Mouse (Mus musculus): Measurements from ENCODE around the gene Etl4. TPM values are rescaled to one million over a fixed set of nuclear protein-coding genes. Genes with fewer than 3 reads are reported as not detected.

Etl4 gene
- polyA plus RNA-seq (2016; fragmentation: Nextera tagmentation; extraction: Ambion mirVana): 26.4 and 28.4 TPM in 2 replicates

DNA sequence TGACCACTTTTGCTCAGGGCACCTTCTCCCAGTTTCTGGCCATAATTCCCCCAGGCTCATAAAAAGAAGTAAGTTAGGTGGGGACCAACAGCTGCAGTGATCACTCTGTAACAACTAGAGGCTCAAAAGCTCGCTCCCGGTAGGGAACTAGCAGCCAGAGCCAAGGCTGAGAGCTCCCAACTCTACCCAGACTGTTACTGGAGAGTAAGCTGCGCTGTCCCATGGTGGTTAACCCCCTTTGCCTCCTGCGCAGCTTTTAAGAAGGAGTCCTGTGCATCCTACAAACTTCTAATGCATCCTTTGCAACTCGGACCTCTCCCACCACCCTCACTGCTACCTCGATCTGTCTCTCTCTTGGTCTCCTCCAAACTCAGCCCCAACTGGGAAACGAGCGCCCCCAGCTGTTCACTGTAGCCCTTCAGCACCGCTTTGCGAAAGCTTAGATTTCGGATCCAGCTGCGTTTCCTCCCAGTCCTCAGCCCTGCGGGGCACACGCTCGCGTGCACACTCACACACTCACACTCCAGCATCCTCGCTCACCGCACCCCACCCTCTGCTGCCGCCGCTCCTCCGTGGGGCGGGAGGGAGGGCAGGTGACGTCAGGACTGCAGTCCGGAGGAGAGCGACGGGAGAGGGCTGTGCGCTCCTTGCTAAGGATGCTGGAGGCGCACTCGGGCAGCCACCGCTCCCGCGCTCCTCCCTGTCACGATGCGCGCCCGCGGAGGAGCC, at the start of gene Etl4:
Gene Etl4, plus strand, starts transcription at position 610 of the 729 bp plus-strand sequence.
- H3K27me3 ChIP-seq: peaks cover 35% of the 10 kb centered on the region
- 1% methylated on average over 35 of the region's 37 CpGs for WGBS

DNA sequence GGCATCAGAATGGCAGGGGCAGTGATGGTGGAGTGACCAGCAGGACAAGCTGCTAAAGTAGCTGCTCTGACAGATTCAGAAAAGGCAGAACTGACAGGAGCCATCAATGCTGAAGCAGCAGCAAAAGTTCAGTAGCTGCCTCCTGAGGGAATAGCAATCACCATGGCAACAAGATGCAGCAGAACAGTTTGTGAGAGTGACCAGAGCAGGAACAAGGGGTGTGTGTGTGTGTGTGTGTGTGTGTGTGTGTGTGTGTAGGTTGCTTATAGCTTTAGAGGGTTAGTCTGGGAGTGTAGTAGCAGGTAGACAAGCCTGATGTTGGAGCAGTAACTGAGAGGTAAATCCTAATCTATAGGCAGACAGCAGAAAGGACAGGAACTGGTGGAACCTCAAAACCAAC, 40.4 kb upstream of the Etl4 start:
- Histone ChIP-seq H3K4me3 (no peak overlapping the region), H3K27ac (no peak overlapping the region), H3K4me2 (replicated peaks) (no peak overlapping the region), H3K9me3 (no peaks in the 10 kb centered on the region), H3K27me3 (no peaks in the 10 kb centered on the region), H3K9ac (no peak overlapping the region), H3K36me3 (no peaks in the 10 kb centered on the region), H3K4me1 (no peaks in the 10 kb centered on the region)
- no peak for ATAC-seq (ENCODE audit: insufficient number of reproducible peaks, insufficient read depth, low FRiP score, low TSS enrichment)

More for the DNA sequence above, at the start of gene Etl4:
- Histone ChIP-seq H3K9me3 (no peaks in the 10 kb centered on the region), H3K9ac (peak within 1 kb of the TSS; percentile 31), H3K36me3 (no peaks in the 10 kb centered on the region), H3K27ac (no peak within 1 kb of the TSS), H3K4me3 (peak within 1 kb of the TSS; percentile 49), H3K4me1 (peaks cover 12% of the 10 kb centered on the region; the same call in 1 of the 2 replicates), H3K4me2 (replicated peaks) (peak within 1 kb of the TSS; percentile 79)
- ATAC-seq (ENCODE audit: insufficient number of reproducible peaks, insufficient read depth, low FRiP score, low TSS enrichment): peak; percentile 89

DNA sequence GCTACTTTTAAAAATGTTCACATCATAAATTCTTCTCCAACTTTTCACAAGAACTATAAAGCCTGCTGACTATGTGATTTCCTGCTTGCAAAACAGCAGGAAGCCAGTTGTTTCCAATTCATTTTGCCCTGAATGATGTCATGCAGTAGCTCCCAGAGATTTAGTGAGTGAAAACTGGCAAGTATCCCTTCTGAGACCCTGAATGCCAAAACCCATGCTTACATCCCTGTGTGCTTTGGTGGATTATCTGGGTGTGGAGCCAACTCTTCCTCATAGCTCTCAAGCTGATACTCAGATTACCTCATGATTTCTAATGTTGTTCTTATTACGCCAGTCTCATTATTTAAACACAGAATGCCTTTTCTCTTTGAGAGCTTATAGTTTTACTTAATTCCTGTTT, 37.7 kb upstream of the Etl4 start:
- Histone ChIP-seq H3K36me3 (no peaks in the 10 kb centered on the region), H3K9ac (no peak overlapping the region), H3K27me3 (no peaks in the 10 kb centered on the region), H3K4me3 (no peak overlapping the region), H3K4me2 (replicated peaks) (no peak overlapping the region), H3K9me3 (no peaks in the 10 kb centered on the region), H3K4me1 (no peaks in the 10 kb centered on the region), H3K27ac (no peak overlapping the region)
- ATAC-seq (ENCODE audit: insufficient number of reproducible peaks, insufficient read depth, low FRiP score, low TSS enrichment): no peak
- WGBS: 75% methylated on average over 1 of the region's 1 CpGs

DNA sequence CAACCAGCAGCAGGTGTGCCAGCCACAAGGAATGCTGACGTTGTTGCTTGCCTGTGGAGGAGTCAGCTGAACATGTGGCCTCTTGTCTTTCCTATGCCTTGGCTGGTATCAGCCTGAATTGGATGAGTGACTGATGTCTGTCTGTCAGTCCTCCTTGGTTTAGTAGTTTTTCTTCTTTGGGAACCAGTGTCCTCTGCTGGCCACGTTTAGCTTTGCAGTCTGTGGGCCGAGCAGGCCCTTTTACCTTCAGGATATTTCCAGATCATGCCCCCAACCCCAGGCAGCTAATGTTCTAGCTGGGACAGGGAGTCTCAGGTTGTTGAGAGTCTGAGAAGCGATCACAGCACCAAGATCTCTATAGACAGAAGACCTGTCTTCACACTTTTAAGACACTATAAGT, 18.7 kb upstream of the Etl4 start:
- ATAC-seq (ENCODE audit: insufficient number of reproducible peaks, insufficient read depth, low FRiP score, low TSS enrichment): no peak

DNA sequence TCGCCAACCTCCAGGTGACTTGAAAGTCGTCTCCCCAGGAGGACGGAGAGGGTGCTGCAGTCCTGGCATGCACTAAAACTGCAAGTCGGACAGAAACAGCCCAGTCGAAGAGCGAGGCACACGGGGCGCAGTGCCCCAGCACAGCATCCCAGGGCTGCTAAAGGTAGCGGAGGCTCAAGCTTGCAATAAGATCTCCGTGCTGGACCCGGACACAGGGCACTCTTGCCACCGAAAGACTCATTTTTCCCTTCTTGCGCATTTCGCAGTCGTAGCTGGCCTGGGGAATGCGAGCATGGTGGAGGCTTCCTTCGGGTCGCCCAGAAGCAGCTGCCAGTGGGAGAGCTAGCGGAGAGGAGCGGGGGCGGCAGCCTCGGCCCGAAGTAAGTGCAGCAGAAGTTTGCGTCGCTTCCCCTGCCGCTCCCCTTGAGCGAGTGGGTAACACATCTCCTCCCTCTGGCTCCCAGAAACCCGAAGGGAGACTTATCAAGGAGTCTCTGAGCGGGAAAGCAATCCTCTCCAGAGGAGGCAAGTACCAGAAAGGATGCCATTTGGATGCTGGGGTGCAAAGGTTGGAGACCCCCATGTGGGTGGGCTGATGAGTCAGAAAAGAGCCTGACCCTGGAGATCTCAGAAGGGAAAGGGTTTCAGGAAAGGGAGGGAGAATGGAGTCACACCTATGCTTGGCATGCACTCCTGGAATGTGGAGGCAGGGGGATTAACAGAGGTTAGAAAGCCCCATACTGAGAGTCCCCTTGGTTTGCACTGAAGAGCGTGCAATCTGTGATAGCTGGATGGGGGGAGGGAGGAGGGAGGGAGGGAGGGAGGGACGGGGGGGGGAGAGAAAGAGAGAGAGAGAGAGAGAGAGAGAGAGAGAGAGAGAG, 560 bp downstream of the Etl4 start:
- Histone ChIP-seq H3K27ac (no peak overlapping the region), H3K9ac (peak overlapping the region; percentile 31), H3K27me3 (peaks cover 35% of the 10 kb centered on the region), H3K9me3 (no peaks in the 10 kb centered on the region), H3K36me3 (no peaks in the 10 kb centered on the region), H3K4me3 (peak overlapping the region; percentile 49), H3K4me2 (replicated peaks) (peak overlapping the region; percentile 79), H3K4me1 (peaks cover 12% of the 10 kb centered on the region; the same call in 1 of the 2 replicates)
- WGBS: under 1% methylated on average over 30 of the region's 31 CpGs
- peak; percentile 71 for ATAC-seq (ENCODE audit: insufficient number of reproducible peaks, insufficient read depth, low FRiP score, low TSS enrichment)

More for the DNA sequence above, 18.7 kb upstream of the Etl4 start:
- WGBS: 38% methylated on average over 4 of the region's 4 CpGs
- H3K9ac ChIP-seq: no peak overlapping the region
- H3K9me3 ChIP-seq: no peaks in the 10 kb centered on the region
- H3K4me3 ChIP-seq: no peak overlapping the region
- no peak overlapping the region for H3K27ac ChIP-seq
- H3K4me2 ChIP-seq (replicated peaks): no peak overlapping the region
- no peaks in the 10 kb centered on the region for H3K4me1 ChIP-seq
- no peaks in the 10 kb centered on the region for H3K36me3 ChIP-seq
- no peaks in the 10 kb centered on the region for H3K27me3 ChIP-seq

DNA sequence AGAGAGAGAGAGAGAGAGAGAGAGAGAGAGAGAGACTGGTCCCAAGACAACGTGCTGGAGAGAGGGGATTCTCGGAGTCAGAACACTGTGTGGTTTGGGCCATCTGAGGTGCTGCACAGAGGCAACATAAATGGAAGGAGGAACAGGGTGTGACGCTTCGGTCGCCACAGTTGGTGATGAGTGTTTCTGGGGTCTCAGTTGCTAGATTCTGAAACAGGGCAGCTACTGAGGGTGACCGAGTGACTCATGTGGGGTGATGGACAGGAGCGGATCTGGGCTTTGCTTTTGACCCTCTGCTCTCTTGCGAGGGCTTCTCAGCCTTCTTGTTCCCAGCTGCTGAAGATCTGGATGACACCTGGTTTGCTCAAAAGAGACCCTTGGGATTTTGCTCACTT, 1.2 kb downstream of the Etl4 start:
- Histone ChIP-seq H3K9ac (no peak overlapping the region), H3K27ac (no peak overlapping the region), H3K9me3 (no peaks in the 10 kb centered on the region), H3K27me3 (peaks cover 35% of the 10 kb centered on the region), H3K4me1 (peaks cover 12% of the 10 kb centered on the region; the same call in 1 of the 2 replicates), H3K4me3 (no peak overlapping the region), H3K36me3 (no peaks in the 10 kb centered on the region), H3K4me2 (replicated peaks) (peak overlapping the region; percentile 79)
- no peak for ATAC-seq (ENCODE audit: insufficient number of reproducible peaks, insufficient read depth, low FRiP score, low TSS enrichment)
- WGBS: under 1% methylated on average over 8 of the region's 8 CpGs

DNA sequence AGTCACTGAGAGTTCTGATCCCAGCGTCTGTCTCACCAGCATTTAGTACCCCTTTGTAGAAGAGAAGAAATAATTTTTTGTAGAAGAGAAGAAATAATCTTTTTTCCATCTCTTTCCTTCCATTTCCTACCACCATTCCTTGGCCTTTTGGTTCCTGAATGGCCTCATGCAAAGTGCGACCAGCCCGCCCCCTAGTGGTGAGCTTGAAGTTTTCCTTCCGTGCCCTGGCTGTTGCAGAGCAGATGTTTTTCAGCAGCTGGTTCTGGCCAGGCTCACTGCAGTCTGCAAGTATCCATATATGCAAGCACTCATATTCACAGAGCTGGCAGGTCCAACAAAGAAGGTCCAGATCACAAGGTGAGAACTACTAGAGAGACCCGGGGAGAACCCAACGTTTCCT, 9.6 kb downstream of the Etl4 start:
- H3K4me3 ChIP-seq: no peak overlapping the region
- H3K27me3 ChIP-seq: no peaks in the 10 kb centered on the region
- no peaks in the 10 kb centered on the region for H3K36me3 ChIP-seq
- H3K9me3 ChIP-seq: no peaks in the 10 kb centered on the region
- no peak overlapping the region for H3K9ac ChIP-seq
- 19% methylated on average over 6 of the region's 6 CpGs for WGBS
- ATAC-seq (ENCODE audit: insufficient number of reproducible peaks, insufficient read depth, low FRiP score, low TSS enrichment): no peak
- H3K4me2 ChIP-seq (replicated peaks): no peak overlapping the region
- no peaks in the 10 kb centered on the region for H3K4me1 ChIP-seq
- H3K27ac ChIP-seq: no peak overlapping the region

DNA sequence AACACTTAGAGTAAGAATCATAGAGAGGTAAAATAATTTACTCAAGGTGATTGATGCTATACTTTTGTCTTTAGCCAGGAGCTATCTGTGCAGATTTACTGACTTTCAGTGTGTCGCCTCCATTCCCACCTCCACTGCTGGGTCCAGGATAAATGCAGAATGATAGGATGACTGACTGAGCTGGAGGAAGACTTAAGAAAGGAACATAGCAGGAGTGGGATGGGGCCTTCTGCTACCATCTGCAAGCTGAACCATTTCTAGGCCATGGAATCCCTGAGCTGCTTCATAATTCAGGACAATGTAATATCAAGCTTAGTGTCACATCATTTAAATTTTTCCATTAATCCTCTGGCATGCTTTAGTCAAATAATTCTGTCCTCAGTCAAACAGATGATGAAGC, 20.4 kb downstream of the Etl4 start:
- Histone ChIP-seq H3K27ac (no peak overlapping the region), H3K4me3 (no peak overlapping the region), H3K36me3 (no peaks in the 10 kb centered on the region), H3K4me1 (no peaks in the 10 kb centered on the region), H3K9ac (no peak overlapping the region), H3K27me3 (no peaks in the 10 kb centered on the region), H3K9me3 (no peaks in the 10 kb centered on the region), H3K4me2 (replicated peaks) (no peak overlapping the region)
- 80% methylated on average over 1 of the region's 1 CpGs for WGBS
- no peak for ATAC-seq (ENCODE audit: insufficient number of reproducible peaks, insufficient read depth, low FRiP score, low TSS enrichment)

DNA sequence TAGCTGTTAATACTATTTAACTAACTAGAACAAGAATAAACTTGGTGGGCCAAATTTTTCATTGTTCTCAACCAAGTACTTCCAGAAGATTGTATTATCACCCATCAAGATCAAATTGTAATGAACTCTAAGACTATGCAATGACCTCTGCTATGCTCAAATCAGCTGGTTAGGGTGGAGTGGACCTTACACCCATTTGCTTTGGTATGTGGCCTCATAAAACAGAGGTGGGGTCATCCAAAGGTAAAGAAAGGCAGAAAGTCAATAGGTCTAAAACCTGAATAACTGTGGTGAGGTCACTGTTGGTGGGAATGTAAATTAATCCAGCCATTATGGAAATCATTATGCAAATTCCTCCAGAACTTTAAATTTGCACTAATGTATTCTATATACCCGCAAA, 24.3 kb downstream of the Etl4 start:
- Histone ChIP-seq H3K27ac (no peak overlapping the region), H3K27me3 (no peaks in the 10 kb centered on the region), H3K9me3 (no peaks in the 10 kb centered on the region), H3K36me3 (no peaks in the 10 kb centered on the region), H3K4me1 (no peaks in the 10 kb centered on the region), H3K9ac (no peak overlapping the region), H3K4me3 (no peak overlapping the region), H3K4me2 (replicated peaks) (no peak overlapping the region)
- ATAC-seq (ENCODE audit: insufficient number of reproducible peaks, insufficient read depth, low FRiP score, low TSS enrichment): no peak
- 75% methylated on average over 1 of the region's 1 CpGs for WGBS

DNA sequence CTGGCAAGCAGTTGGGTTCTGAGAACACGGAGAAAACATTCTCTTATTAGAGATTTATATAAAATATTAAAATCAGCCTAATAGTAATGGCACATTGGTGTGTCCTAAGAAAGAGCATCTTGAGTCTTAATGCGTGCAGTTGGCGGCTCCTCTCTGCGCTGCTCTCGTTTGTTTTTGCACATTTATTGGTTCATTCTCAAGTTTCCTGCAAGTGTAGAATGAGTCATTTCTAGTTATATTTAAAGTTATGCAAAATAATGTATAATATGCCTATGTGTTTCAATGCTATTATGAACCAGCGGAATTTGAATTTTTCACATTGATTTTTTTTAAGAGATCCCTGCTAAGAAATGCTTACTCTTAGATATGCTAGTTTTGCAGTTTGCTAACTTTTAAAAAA, 35.6 kb downstream of the Etl4 start:
- no peak overlapping the region for H3K9ac ChIP-seq
- no peaks in the 10 kb centered on the region for H3K36me3 ChIP-seq
- H3K4me3 ChIP-seq: no peak overlapping the region
- ATAC-seq (ENCODE audit: insufficient number of reproducible peaks, insufficient read depth, low FRiP score, low TSS enrichment): no peak
- H3K27ac ChIP-seq: no peak overlapping the region
- no peak overlapping the region for H3K4me2 ChIP-seq (replicated peaks)
- WGBS: 89% methylated on average over 6 of the region's 6 CpGs
- H3K9me3 ChIP-seq: no peaks in the 10 kb centered on the region
- H3K27me3 ChIP-seq: no peaks in the 10 kb centered on the region
- H3K4me1 ChIP-seq: no peaks in the 10 kb centered on the region

DNA sequence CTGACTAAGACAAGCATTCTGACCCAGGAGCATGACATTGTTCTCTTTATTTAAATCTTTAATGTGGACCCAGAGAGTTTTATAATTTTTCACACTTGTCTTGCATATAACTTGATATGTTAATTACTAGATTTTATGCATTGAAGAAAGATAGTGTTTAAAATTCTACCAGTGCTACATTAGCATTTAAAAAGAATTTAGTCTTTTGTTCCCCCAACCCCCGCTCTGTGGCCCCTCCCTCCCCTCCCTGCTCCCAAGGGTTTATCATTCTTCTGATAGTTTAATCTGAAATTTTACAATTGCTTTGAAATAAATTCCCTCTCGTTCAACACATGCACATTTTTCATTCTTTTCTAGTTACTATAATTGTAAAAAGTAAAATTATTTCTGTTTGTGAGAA, 43.4 kb downstream of the Etl4 start:
- Histone ChIP-seq H3K9me3 (no peaks in the 10 kb centered on the region), H3K4me2 (replicated peaks) (no peak overlapping the region), H3K4me3 (no peak overlapping the region), H3K4me1 (no peaks in the 10 kb centered on the region), H3K36me3 (no peaks in the 10 kb centered on the region), H3K27ac (no peak overlapping the region), H3K9ac (no peak overlapping the region), H3K27me3 (no peaks in the 10 kb centered on the region)
- no peak for ATAC-seq (ENCODE audit: insufficient number of reproducible peaks, insufficient read depth, low FRiP score, low TSS enrichment)
- 81% methylated on average over 2 of the region's 2 CpGs for WGBS

DNA sequence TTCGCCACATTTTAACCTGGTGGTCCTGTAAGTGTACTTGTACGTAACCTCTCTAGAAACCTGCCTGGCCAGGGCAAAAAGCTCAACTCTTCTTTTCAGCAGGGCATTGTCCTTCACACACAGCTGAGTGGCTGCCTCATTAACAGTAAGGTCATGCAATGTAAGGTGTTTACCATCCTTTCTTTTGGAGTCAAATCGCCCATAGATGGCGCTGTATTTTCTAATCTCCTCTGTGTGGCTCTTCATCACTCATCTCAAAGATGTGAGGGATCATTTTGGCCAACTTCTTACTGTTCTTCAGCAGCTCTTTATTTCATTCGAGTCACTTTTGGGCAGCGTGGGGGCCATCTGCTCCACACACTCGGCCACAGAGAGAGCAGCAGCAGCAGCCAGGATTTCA, 56.9 kb downstream of the Etl4 start:
- H3K27ac ChIP-seq: no peak overlapping the region
- no peak overlapping the region for H3K9ac ChIP-seq
- H3K4me2 ChIP-seq (replicated peaks): no peak overlapping the region
- H3K27me3 ChIP-seq: no peaks in the 10 kb centered on the region
- H3K9me3 ChIP-seq: no peaks in the 10 kb centered on the region
- no peaks in the 10 kb centered on the region for H3K36me3 ChIP-seq
- no peak overlapping the region for H3K4me3 ChIP-seq
- 58% methylated on average over 7 of the region's 7 CpGs for WGBS
- no peaks in the 10 kb centered on the region for H3K4me1 ChIP-seq
- ATAC-seq (ENCODE audit: insufficient number of reproducible peaks, insufficient read depth, low FRiP score, low TSS enrichment): no peak

Data from embryonic facial prominence, embryonic 12.5 days (tissue).